Mouse (Mus musculus) embryonic facial prominence, embryonic 15.5 days (tissue): Measurements from ENCODE around the gene Tmod1. TPM values are rescaled to one million over a fixed set of nuclear protein-coding genes. Genes with fewer than 3 reads are reported as not detected.

Experiments
- ATAC-seq: fragments of 200-750 bp; cut with Nextera tagmentation; 2 replicates; pipeline ENCODE4 v1.8.0; 2017; ENCODE audit warnings: low read depth, moderate TSS enrichment; ENCODE audit not compliant: insufficient number of reproducible peaks, low FRiP score, low TSS enrichment
- H3K27ac ChIP-seq: fragments of 300-500 bp; sonication (generic); replicated peaks from 2 replicates; pipeline ENCODE4 v1.5.1; 2015; ENCODE audit warnings: mild to moderate bottlenecking, inconsistent platforms
- H3K27me3 ChIP-seq: fragments of 300-500 bp; sonication (generic); 2 replicates; pipeline ENCODE4 v1.6.1; 2015; ENCODE audit warnings: inconsistent platforms
- H3K36me3 ChIP-seq: fragments of 300-500 bp; sonication (generic); 2 replicates; pipeline ENCODE4 v1.6.1; 2015; ENCODE audit warnings: mild to moderate bottlenecking, inconsistent platforms
- H3K4me1 ChIP-seq: fragments of 300-500 bp; sonication (generic); 2 replicates; pipeline ENCODE4 v1.6.1; 2015; ENCODE audit warnings: inconsistent platforms
- H3K4me2 ChIP-seq: fragments of 300-500 bp; sonication (generic); replicated peaks from 2 replicates; pipeline ENCODE4 v1.6.1; 2015; ENCODE audit warnings: mild to moderate bottlenecking, inconsistent platforms
- H3K4me3 ChIP-seq: fragments of 300-500 bp; sonication (generic); replicated peaks from 2 replicates; pipeline ENCODE4 v1.5.1; 2015; ENCODE audit warnings: mild to moderate bottlenecking, inconsistent platforms
- H3K9ac ChIP-seq: fragments of 300-500 bp; sonication (generic); 2 replicates; pipeline ENCODE4 v1.6.1; 2015; ENCODE audit warnings: inconsistent platforms
- H3K9me3 ChIP-seq: fragments of 300-500 bp; sonication (generic); replicated peaks from 2 replicates; pipeline ENCODE4 v1.6.1; 2016; ENCODE audit warnings: inconsistent platforms
- WGBS: fragments of 180-500 bp; shearing (Covaris S2); methylation state at CpG from one replicate; pipeline ENCODE4 v1.1.7; 2015; 5-methylcytosine and 5-hydroxymethylcytosine counted together
- polyA plus RNA-seq: library from polyadenylated mRNA; unstranded; fragments of >200 nt; fragmentation: Nextera tagmentation; extraction: Ambion mirVana; gene quantifications from 2 replicates; pipeline ENCODE4 v1.2.1, GENCODE M21; 2015

The Tmod1 gene
- polyA plus RNA-seq = 13.4 and 14.0 TPM in 2 replicates

DNA sequence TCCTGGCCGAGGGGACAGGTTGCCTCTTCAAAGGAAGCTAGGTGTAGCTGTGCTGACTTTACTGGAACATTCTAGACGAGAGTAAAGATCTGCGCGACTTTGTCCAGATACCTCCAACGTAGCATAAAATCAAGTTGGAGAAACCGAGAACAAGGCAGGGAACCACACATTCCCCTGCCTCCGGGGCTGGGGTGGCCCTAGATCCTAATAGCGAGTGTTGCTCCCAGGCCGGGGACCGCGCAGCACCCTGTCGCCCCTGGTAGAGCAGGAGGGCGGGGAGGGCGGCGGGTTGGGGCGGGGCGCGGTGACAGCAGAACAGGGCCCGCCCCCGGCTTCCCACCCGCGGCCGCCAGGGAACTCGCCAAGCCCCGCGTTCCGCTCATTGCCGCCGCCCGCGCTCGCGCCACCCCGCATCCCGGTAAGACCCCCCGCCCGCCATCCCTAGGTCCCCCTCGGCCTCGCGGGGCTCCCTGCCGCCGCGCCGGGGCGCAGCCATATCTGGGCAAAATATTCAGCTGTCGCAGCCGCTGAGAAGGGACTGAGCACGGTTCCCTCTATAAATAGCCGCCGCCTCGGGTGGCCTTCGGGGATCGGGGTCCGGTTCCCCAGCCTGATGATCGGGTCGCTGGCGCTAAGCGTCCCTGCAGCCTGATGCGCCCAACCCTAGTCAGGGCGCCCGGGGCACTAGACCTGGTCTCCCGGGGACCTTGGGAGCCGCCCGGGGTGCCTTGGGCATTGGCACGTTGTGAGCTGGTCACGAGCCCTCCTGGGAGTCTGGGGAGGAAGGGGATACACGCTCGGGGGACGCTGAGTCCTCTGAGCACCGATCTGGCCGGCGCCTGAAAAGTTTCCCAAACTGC lies at the start of gene Tmod1:
TSS of gene Tmod1 (plus strand) at position 44 of the 860 bp plus-strand sequence.
- Histone ChIP-seq H3K36me3 (no peaks in the 10 kb centered on the region), H3K9ac (peak within 1 kb of the TSS; percentile 48), H3K27ac (no peak within 1 kb of the TSS), H3K27me3 (peaks cover 49% of the 10 kb centered on the region), H3K4me2 (peak within 1 kb of the TSS; percentile 98), H3K9me3 (no peaks in the 10 kb centered on the region), H3K4me1 (peaks cover 13% of the 10 kb centered on the region), H3K4me3 (peak within 1 kb of the TSS; percentile 59)
- peak; percentile 70; the same call in 1 of the 2 replicates for ATAC-seq
- under 1% methylated on average over 54 of the region's 72 CpGs for WGBS

DNA sequence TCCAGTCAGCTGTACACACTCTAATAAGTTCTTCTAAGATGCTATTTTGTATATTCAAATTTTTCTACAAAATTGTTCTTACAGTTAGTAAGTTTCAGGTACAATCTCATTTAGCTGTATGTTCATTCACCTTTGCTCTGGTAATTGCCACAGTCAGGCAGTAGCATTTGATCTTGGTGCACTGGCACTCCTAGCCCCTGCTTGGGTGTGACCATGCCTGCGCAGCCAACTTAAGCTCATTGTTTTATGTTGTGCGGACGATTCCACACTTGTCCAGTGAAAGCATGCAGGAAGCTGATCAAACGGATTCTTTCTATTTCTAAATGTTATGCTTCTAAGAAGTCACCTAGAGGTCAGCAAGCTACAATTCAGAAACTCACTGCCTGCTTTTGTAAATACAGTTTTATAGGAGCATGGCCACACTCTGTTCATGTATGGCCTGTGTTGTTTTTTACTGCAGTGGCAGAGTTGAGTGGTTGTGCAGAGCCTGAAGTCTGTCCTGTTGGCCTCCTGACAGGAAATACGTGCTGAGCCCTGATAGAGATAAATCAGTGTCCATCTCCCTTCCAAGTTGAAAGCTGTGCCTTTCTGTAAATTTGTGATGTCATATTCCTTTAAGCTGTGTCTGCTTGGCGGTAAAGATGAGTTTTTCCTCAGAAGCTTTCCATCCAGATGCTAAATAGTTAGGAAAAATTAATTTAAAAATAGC lies 48.2 kb upstream of the Tmod1 start:
- Histone ChIP-seq H3K9ac (no peak overlapping the region), H3K4me3 (no peak overlapping the region), H3K27me3 (no peaks in the 10 kb centered on the region), H3K27ac (no peak overlapping the region), H3K9me3 (no peaks in the 10 kb centered on the region), H3K4me1 (no peaks in the 10 kb centered on the region), H3K36me3 (no peaks in the 10 kb centered on the region), H3K4me2 (no peak overlapping the region)
- no peak for ATAC-seq
- 56% methylated on average over 6 of the region's 6 CpGs for WGBS

DNA sequence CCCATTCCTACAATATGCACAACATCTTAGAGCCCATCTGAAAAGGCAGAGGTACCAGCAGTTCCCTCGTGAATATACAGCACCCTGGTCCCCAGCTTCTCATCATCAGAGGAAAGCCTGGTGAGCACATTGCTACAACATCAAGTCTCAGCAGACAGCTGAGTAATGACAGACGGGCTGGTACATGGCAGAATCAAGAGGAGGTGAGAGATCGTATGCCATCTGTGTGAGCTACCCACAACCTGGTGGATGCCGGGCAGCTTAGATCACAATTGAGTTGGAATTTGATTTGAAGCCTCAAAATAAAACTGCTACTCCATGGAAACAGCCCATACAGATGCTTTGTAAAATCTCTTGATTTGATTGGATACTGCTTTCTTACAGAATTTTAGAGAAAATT lies 40.2 kb upstream of the Tmod1 start:
- Histone ChIP-seq H3K4me1 (no peaks in the 10 kb centered on the region), H3K36me3 (no peaks in the 10 kb centered on the region), H3K9me3 (no peaks in the 10 kb centered on the region), H3K4me3 (no peak overlapping the region), H3K9ac (no peak overlapping the region), H3K27me3 (no peaks in the 10 kb centered on the region), H3K4me2 (no peak overlapping the region), H3K27ac (no peak overlapping the region)
- no peak for ATAC-seq
- 75% methylated on average over 4 of the region's 4 CpGs for WGBS

DNA sequence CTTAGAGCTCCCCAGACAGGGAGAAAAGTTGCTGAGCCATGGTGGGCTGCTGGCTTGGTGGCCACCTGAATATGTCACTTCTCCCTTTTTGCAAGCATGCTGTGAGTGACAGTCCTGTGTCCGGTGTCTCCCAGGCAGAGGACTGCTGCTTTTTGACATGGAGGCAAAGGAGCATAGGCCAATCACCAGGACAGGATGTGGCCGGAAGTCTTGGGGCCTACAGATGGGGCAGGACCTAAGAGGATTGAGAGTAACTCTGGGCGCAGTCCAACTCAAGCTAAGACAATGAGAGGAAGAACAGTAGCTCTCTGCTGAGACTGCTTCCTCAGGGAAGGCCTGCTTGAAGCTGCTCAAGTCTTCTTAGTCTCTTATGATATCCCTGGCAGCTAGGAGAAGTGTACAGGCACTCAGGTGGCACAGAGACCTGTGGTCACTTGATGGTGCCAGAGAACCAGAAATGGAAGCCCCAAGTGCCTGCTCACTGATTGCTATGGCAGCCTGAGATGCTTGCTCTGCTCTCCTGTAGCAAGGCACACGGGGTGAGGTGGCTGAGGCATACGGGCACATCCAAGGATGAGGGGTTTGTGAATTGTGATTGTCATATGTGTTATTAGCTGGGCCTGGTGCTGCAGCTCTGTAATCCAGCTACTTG lies 30.5 kb upstream of the Tmod1 start:
- Histone ChIP-seq H3K9me3 (no peaks in the 10 kb centered on the region), H3K4me2 (no peak overlapping the region), H3K9ac (no peak overlapping the region), H3K27me3 (no peaks in the 10 kb centered on the region), H3K27ac (no peak overlapping the region), H3K36me3 (peaks cover 4% of the 10 kb centered on the region; the same call in 1 of the 2 replicates), H3K4me1 (no peaks in the 10 kb centered on the region), H3K4me3 (no peak overlapping the region)
- 84% methylated on average over 5 of the region's 5 CpGs for WGBS
- no peak for ATAC-seq

DNA sequence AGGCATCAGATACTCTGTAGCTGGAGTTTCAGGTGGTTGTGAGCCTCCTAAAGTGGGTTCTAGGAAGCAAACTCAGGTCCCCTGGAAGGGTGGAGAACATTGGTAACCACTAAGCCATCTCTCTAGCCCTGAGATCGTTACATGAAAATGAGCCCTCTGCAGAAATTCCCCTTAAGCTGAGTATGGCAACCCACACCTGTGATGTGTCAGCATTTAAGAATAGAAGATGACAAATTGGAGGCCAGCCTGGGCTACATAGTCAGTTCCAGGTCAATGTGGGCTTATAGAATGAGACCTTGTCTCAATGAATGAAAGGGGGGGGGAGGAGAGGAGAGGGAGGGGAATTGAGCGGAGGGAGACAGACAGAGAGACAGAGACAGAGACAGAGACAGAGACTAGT lies 27.0 kb upstream of the Tmod1 start:
- H3K9me3 ChIP-seq = no peaks in the 10 kb centered on the region
- no peak overlapping the region for H3K27ac ChIP-seq
- H3K4me1 ChIP-seq = no peaks in the 10 kb centered on the region
- no peak overlapping the region for H3K9ac ChIP-seq
- H3K27me3 ChIP-seq = no peaks in the 10 kb centered on the region
- H3K4me3 ChIP-seq = no peak overlapping the region
- H3K4me2 ChIP-seq = no peak overlapping the region
- WGBS = 86% methylated on average over 2 of the region's 2 CpGs
- 0 out of 2 replicates have a peak, but pooled peaks cover 4% of the 10 kb centered on the region for H3K36me3 ChIP-seq
- no peak for ATAC-seq

DNA sequence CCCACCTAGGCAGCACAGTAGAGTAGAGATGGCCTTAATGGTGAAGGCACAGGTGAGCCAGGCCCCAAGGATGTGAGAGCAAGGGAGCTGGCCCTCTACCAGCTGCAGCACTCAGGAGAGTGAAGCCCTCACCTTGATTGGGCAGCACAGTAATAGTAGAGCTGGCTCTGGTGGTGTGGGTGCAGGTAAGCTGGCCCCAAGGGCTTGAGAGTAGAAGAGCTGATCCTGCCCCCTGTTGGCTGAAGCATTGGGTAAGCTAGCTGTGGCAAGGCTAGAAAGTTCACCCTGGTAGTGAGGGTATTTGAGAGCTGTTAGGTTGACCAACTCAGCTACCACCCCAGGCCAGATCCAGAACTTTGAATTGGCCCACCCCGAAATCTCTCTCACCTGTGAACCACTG lies 23.1 kb upstream of the Tmod1 start:
- H3K27ac ChIP-seq = no peak overlapping the region
- no peaks in the 10 kb centered on the region for H3K4me1 ChIP-seq
- H3K36me3 ChIP-seq = 0 out of 2 replicates have a peak, but pooled peaks cover 3% of the 10 kb centered on the region
- H3K9ac ChIP-seq = no peak overlapping the region
- H3K9me3 ChIP-seq = no peaks in the 10 kb centered on the region
- H3K4me3 ChIP-seq = no peak overlapping the region
- H3K27me3 ChIP-seq = no peaks in the 10 kb centered on the region
- ATAC-seq = no peak
- H3K4me2 ChIP-seq = no peak overlapping the region
- WGBS = 83% methylated on average over 1 of the region's 1 CpGs

DNA sequence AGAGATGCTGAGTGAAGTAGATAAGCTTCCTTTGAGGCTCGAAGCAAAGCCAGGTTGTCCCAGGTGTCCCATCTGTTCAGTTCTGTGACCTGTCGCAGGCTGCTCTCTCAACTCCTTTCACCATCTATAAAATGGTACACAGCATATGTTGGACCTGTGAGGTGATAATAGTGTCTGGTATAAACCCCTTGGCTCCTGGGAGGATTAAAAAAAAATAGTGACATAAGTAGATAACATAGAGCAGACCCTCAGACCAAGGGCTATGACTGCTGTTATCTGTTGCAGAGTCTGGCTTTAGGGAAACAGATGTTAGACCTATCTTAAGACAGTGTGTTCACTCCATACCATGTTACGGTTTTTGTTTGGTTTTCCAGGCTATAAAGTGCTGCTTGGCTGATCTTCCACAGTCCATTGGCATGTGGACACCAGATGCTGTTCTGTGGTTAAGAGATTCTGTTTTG lies 15.7 kb upstream of the Tmod1 start:
- no peak overlapping the region for H3K9ac ChIP-seq
- WGBS = 54% methylated on average over 3 of the region's 3 CpGs
- no peaks in the 10 kb centered on the region for H3K36me3 ChIP-seq
- no peak for ATAC-seq
- no peaks in the 10 kb centered on the region for H3K9me3 ChIP-seq
- H3K4me1 ChIP-seq = peaks cover 9% of the 10 kb centered on the region; the same call in 1 of the 2 replicates
- no peak overlapping the region for H3K4me3 ChIP-seq
- no peaks in the 10 kb centered on the region for H3K27me3 ChIP-seq
- H3K4me2 ChIP-seq = no peak overlapping the region
- no peak overlapping the region for H3K27ac ChIP-seq

DNA sequence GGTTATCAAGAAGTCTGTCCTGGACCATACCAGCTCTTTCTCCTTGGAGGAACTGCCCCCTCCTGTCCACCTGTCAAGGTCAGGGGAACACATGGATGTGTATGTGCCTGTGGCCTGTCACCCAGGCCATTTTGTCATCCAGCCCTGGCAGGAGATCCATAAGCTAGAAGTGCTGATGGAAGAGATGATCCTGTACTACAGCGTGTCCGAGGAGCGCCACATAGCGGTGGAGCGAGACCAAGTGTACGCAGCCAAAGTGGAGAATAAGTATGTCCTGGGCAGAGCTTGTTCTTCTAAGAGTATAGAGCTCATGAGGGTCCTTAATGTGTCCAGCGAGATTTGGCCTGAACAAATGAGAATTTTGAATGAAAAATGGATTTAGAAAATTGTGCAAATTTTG lies 12.8 kb upstream of the Tmod1 start:
- 48% methylated on average over 7 of the region's 7 CpGs for WGBS
- Histone ChIP-seq H3K36me3 (no peaks in the 10 kb centered on the region), H3K27ac (no peak overlapping the region), H3K27me3 (no peaks in the 10 kb centered on the region), H3K9ac (no peak overlapping the region), H3K4me3 (no peak overlapping the region), H3K4me1 (peaks cover 9% of the 10 kb centered on the region; the same call in 1 of the 2 replicates), H3K4me2 (no peak overlapping the region), H3K9me3 (no peaks in the 10 kb centered on the region)
- no peak for ATAC-seq

DNA sequence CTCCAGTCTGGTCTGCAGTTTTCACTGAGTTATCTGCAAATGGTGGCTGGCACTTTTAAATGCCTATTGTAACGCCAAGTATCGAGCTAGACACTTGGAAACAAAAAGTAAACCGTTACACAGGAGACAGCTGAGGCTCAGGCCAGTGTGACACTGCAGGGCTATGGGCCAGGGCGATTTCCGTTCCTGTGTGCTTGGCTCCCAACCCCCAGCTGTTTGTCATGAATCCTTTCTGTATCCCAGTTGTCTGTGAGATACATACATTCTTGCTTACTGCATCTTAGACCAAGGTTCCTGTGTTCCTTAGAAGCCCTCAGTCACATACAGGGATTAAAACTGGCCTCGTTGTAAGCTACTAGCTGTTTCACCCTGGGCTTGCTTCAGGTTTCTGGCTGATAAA lies 10.5 kb upstream of the Tmod1 start:
- Histone ChIP-seq H3K4me3 (no peak overlapping the region), H3K36me3 (no peaks in the 10 kb centered on the region), H3K9ac (no peak overlapping the region), H3K27ac (no peak overlapping the region), H3K4me1 (0 out of 2 replicates have a peak, but pooled peaks cover under 1% of the 10 kb centered on the region), H3K4me2 (no peak overlapping the region), H3K9me3 (no peaks in the 10 kb centered on the region), H3K27me3 (no peaks in the 10 kb centered on the region)
- WGBS = 58% methylated on average over 6 of the region's 6 CpGs
- ATAC-seq = no peak

DNA sequence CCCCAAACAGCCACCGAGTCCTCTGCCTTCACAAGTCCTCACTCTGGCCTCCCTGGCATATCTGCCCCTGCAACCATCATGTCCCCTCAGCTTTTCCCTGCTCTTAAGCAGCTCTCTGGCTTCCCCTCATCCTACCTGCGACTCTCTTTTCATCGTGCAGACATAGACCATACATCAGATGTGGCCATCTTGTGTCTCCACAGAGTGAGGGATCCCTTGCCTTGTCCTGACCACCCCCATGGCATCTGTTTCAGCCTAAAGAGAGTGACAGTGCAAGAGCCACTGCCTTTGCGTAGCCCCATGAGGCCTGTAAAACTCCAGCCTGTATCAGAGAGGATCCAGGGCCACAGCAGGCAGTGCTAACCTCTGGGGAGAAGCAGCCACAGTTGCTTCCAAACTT lies 10.0 kb upstream of the Tmod1 start:
- Histone ChIP-seq H3K9me3 (no peaks in the 10 kb centered on the region), H3K4me2 (no peak overlapping the region), H3K4me3 (no peak overlapping the region), H3K4me1 (no peaks in the 10 kb centered on the region), H3K36me3 (no peaks in the 10 kb centered on the region), H3K9ac (no peak overlapping the region), H3K27me3 (no peaks in the 10 kb centered on the region), H3K27ac (no peak overlapping the region)
- no peak for ATAC-seq
- WGBS = 72% methylated on average over 4 of the region's 4 CpGs

DNA sequence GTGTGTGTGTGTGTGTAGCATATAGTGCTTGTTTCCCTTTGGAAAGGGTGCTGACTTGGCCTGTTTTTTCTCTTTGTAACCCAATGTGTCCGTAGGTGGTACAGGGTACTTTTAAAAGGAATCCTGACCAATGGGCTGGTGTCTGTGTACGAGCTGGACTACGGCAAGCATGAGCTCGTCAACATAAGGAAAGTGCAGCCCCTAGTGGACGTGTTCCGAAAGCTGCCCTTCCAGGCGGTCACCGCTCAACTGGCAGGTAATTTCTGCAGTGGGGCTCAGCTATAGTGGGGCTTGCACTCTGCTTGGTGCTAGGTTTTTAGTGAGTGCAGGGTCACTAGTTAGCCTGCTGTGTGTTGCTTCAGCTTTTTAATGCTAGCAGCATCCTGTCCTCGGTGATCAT lies 9.2 kb upstream of the Tmod1 start:
- Histone ChIP-seq H3K36me3 (no peaks in the 10 kb centered on the region), H3K9me3 (no peaks in the 10 kb centered on the region), H3K4me3 (no peak overlapping the region), H3K27ac (no peak overlapping the region), H3K4me2 (no peak overlapping the region), H3K9ac (no peak overlapping the region), H3K27me3 (no peaks in the 10 kb centered on the region), H3K4me1 (no peaks in the 10 kb centered on the region)
- ATAC-seq = no peak
- 46% methylated on average over 9 of the region's 9 CpGs for WGBS
